Mouse (Mus musculus): ENCODE measurements around the gene Pnpla2.
A peak's percentile ranks its signal among the peaks of the same experiment; 100 is the strongest.

The Pnpla2 gene

GRCm38 (mm10) chr7:141483114-141483653 is 28.2 kb downstream of the Pnpla2 start:
- DNase-seq (ENCODE audit: low read depth) = no peak

GRCm38 (mm10) chr7:141484186-141485120 is 29.5 kb downstream of the Pnpla2 start:
- DNase-seq (ENCODE audit: low read depth) = no peak

- no peak for DNase-seq (ENCODE audit: low read depth)
Measured at GRCm38 (mm10) chr7:141485186-141485585, 30.2 kb downstream of the Pnpla2 start.

GRCm38 (mm10) chr7:141485606-141486005 is 30.6 kb downstream of the Pnpla2 start:
- DNase-seq (ENCODE audit: low read depth) = no peak

DNA sequence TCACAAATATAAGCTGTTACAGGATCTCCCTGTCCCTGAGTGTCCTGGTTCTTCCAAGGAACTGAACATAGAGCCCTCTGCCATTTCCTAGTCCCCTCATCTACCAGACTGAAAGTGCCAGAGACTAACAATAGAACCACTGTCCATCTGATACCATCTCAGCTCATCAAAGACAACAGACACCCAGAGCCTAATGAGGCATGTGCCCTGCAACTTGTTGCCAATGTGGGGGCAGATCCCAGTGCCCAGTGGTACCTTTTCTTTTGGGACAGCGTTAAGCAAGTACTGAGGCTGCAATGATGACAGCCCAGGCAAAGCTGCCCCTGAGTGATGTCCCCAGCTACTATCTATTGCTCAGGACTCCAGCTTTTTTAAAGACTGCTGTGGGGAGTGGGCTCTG is 31.2 kb downstream of the Pnpla2 start:
- no peak for DNase-seq (ENCODE audit: low read depth)

- DNase-seq (ENCODE audit: low read depth) = no peak
Measured at GRCm38 (mm10) chr7:141487141-141487540, 32.1 kb downstream of the Pnpla2 start.

DNA sequence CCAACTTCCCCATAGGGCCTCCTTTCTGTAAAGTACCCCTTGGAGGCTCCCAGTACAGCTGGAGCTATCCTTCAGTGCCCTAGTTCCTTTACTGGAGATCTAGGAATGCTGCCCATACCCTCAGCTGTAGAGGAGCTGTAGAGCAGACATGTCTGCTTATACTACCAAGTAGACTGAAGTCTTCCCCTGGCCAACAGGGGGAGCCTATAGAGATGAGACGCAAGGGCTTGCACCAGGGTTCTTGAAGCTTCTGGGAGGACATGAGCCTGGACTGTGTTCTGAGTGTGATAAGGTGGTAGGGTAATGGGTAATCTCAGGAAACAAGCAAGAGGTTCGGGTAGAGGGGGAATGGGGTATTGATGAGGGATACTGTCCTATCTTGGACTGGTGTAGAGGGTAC is 36.2 kb downstream of the Pnpla2 start:
- DNase-seq (ENCODE audit: low read depth) = peak; percentile 64

GRCm38 (mm10) chr7:141492738-141493137 is 37.7 kb downstream of the Pnpla2 start:
- no peak for DNase-seq (ENCODE audit: low read depth)

- no peak for DNase-seq (ENCODE audit: low read depth)
Measured at GRCm38 (mm10) chr7:141493729-141494128, 38.7 kb downstream of the Pnpla2 start.

- DNase-seq (ENCODE audit: low read depth) = no peak
Measured at GRCm38 (mm10) chr7:141495379-141495778, 40.4 kb downstream of the Pnpla2 start.

- DNase-seq (ENCODE audit: low read depth) = no peak
Measured at GRCm38 (mm10) chr7:141495940-141496339, 40.9 kb downstream of the Pnpla2 start.

GRCm38 (mm10) chr7:141497600-141497999 is 42.6 kb downstream of the Pnpla2 start:
- no peak for DNase-seq (ENCODE audit: low read depth)

- DNase-seq (ENCODE audit: low read depth) = no peak
Measured at GRCm38 (mm10) chr7:141501820-141502555, 47.0 kb downstream of the Pnpla2 start.

- DNase-seq (ENCODE audit: low read depth) = no peak
Measured at GRCm38 (mm10) chr7:141502556-141502905, 47.5 kb downstream of the Pnpla2 start.

- no peak for DNase-seq (ENCODE audit: low read depth)
Measured at GRCm38 (mm10) chr7:141506278-141506677, 51.3 kb downstream of the Pnpla2 start.

GRCm38 (mm10) chr7:141508160-141508559 is 53.2 kb downstream of the Pnpla2 start:
- DNase-seq (ENCODE audit: low read depth) = no peak

DNA sequence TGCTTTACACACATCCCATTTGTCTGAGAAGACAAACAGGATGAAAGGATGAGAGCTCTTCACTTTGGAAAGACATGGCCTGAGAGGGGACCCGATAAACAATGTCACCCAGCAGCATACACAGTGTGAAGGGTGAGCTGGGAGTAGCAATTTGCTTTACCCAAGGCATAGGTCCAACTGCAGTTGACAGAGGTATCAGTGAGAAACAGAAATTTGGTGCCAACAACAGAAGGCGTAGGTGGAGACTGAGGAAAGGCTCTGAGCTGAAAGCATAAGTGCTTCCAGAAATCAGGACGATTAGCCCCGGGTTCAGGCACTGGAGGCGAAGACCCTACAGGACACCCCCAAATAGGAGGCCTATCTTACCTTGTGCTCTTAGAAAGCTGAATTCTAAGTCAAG is 55.2 kb downstream of the Pnpla2 start:
- DNase-seq (ENCODE audit: low read depth) = no peak

Measured in 416B (cell line).